Mouse (Mus musculus): Measurements from ENCODE around the gene Gpr176.

Gpr176 gene

GRCm38 (mm10) chr2:118372561-118372900, 688 bp downstream of the Gpr176 start:
- no peak for DNase-seq

- no peak for DNase-seq
Observed at GRCm38 (mm10) chr2:118371841-118372240, 1.4 kb downstream of the Gpr176 start.

GRCm38 (mm10) chr2:118355138-118355719, 18.0 kb downstream of the Gpr176 start:
- no peak for DNase-seq

- DNase-seq = no peak
Observed at GRCm38 (mm10) chr2:118353916-118354403, 19.3 kb downstream of the Gpr176 start.

GRCm38 (mm10) chr2:118353498-118353897, 19.7 kb downstream of the Gpr176 start:
- DNase-seq = no peak

GRCm38 (mm10) chr2:118345535-118345934, 27.7 kb downstream of the Gpr176 start:
- no peak for DNase-seq

- DNase-seq = no peak
Observed at GRCm38 (mm10) chr2:118343897-118344296, 29.3 kb downstream of the Gpr176 start.

- no peak for DNase-seq
Observed at GRCm38 (mm10) chr2:118341295-118341694, 31.9 kb downstream of the Gpr176 start.

GRCm38 (mm10) chr2:118336084-118336483, 37.1 kb downstream of the Gpr176 start:
- peak; percentile 5 for DNase-seq

- DNase-seq = no peak
Observed at GRCm38 (mm10) chr2:118322663-118323062, 50.6 kb downstream of the Gpr176 start.

- no peak for DNase-seq
Observed at GRCm38 (mm10) chr2:118321804-118322203, 51.4 kb downstream of the Gpr176 start.

- DNase-seq = no peak
Observed at GRCm38 (mm10) chr2:118321094-118321493, 52.1 kb downstream of the Gpr176 start.

- no peak for DNase-seq
Observed at GRCm38 (mm10) chr2:118320519-118320918, 52.7 kb downstream of the Gpr176 start.

GRCm38 (mm10) chr2:118319176-118319575, 54.0 kb downstream of the Gpr176 start:
- no peak for DNase-seq

- no peak for DNase-seq
Observed at GRCm38 (mm10) chr2:118316939-118317338, 56.3 kb downstream of the Gpr176 start.

- DNase-seq = no peak
Observed at GRCm38 (mm10) chr2:118315656-118316402, 57.4 kb downstream of the Gpr176 start.

- peak; percentile 76 for DNase-seq
Observed at GRCm38 (mm10) chr2:118307561-118307960, 65.7 kb downstream of the Gpr176 start.

- peak; percentile 50 for DNase-seq
Observed at GRCm38 (mm10) chr2:118306966-118307365, 66.3 kb downstream of the Gpr176 start.

- no peak for DNase-seq
Observed at GRCm38 (mm10) chr2:118306522-118306895, 66.7 kb downstream of the Gpr176 start.

GRCm38 (mm10) chr2:118305827-118306521, 67.2 kb downstream of the Gpr176 start:
- no peak for DNase-seq

GRCm38 (mm10) chr2:118303456-118303855, 69.8 kb downstream of the Gpr176 start:
- DNase-seq = no peak

- no peak for DNase-seq
Observed at GRCm38 (mm10) chr2:118301656-118302055, 71.6 kb downstream of the Gpr176 start.

GRCm38 (mm10) chr2:118301041-118301545, 72.1 kb downstream of the Gpr176 start:
- no peak for DNase-seq

GRCm38 (mm10) chr2:118299981-118300380, 73.2 kb downstream of the Gpr176 start:
- no peak for DNase-seq
